Mouse (Mus musculus) brain, embryonic 14.5 days (tissue): Measurements from ENCODE around the gene Haus3. TPM values are rescaled to one million over a fixed set of nuclear protein-coding genes. Genes with fewer than 3 reads are reported as not detected.

Experiments used
- DNase-seq: peaks from one replicate; pipeline ENCODE4 v3.0.0-alpha.2; 2011; ENCODE audit warnings: low read depth
- CTCF ChIP-seq: fragments of 200-500 bp; IDR thresholded peaks from 2 replicates; pipeline ENCODE4 v1.5.1; 2012; ENCODE audit warnings: inconsistent platforms, mild to moderate bottlenecking, moderate library complexity, borderline replicate concordance; ENCODE audit not compliant: insufficient read depth, insufficient read length; ENCODE audit errors: extremely low read depth
- POLR2A ChIP-seq: fragments of 200-500 bp; IDR thresholded peaks from 2 replicates; pipeline ENCODE4 v1.6.1; 2012; ENCODE audit warnings: mild to moderate bottlenecking, inconsistent platforms, borderline replicate concordance; ENCODE audit not compliant: poor library complexity, insufficient read depth, insufficient read length, severe bottlenecking; ENCODE audit errors: extremely low read depth
- polyA plus RNA-seq: library from polyadenylated mRNA; depleted of rRNA; stranded (reverse); fragments of >200 nt; gene quantifications from 2 replicates; pipeline ENCODE4 v1.2.3, GENCODE M21; 2012

Haus3 gene
- polyA plus RNA-seq, 1 experiment, result 7.5 TPM

- peak; percentile 71 for DNase-seq
- TF ChIP-seq CTCF (no peak), POLR2A (no peak)
Measured at GRCm38 (mm10) chr5:34197243-34197642, 27.9 kb upstream of the Haus3 start.

DNA sequence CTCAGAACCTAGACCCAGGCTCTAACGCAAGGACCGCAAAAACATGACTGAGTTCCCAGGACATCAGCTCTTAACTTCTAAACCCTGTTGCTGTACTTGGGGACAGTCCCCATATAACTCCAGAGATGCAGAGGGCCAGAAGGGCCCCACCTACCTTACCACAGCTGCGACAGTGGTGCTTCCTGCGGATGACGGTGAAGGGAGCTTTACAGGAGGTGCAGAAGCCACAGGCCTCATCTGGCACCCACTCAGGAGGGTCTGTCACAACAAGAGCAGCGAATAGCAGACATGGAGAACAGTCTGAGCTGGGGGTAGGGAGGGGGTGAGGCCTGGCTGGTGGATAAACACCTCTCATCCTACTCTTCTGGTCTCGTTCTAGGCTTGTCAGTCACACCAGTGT is 27.1 kb upstream of the Haus3 start:
- no peak for DNase-seq
- TF ChIP-seq CTCF, result no peak
- no peak for TF ChIP-seq POLR2A

- DNase-seq, result no peak
- no peak for TF ChIP-seq POLR2A
Measured at GRCm38 (mm10) chr5:34195786-34196185, 26.5 kb upstream of the Haus3 start.

DNA sequence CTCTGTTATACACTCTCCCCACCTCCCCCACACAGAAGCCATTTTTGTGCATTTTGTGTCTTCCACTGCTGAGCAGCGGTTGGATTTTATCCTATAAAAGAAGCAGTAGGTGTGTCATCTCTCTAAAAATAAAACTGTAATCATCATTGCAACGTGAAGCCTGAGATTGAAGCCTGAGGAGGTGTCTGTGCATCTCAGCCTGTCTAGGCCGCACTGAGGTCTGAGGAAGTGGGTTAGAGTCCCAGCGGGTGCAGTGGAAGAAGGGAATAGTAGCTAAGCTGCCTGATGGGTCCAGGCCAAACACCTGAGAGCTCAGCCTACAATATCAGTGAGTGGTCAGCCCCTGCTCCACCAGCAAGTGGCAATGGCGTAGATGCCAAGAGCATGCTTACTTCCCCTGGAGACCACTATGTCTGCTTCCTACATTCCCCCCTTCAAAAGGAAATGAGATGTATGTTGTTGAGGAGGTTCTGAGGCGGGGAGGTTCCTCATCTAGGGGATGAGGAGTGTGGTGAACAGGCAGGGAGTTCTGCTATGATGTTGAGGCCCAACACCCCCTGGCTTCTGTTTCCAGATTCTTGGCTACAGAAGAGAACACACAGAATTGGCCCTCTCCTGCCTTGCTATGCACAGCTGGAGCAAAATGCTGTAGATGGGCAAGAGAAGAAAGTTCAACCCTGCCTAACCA is 25.8 kb upstream of the Haus3 start:
- TF ChIP-seq CTCF (no peak), POLR2A (no peak)
- DNase-seq, result no peak

DNA sequence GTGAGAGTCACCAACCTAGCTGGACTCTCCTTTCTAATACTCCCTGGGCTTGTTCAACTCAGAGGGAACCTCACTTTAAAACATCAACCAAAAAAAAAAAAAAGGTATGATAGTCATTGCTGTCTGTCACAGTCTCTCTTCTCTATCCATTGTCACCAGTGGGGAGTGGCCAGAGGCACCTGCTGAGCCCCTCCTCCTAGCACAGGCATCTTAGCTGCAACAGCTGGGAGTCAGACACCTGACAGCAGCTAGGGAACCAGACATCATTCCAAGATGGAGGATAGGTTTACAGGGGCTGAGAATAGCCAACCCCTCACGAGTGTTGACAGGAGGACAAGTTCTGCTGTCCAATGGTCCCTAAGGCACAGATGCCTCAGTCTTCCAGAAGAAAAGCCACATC is 25.1 kb upstream of the Haus3 start:
- no peak for DNase-seq
- TF ChIP-seq POLR2A (no peak), CTCF (no peak)

DNA sequence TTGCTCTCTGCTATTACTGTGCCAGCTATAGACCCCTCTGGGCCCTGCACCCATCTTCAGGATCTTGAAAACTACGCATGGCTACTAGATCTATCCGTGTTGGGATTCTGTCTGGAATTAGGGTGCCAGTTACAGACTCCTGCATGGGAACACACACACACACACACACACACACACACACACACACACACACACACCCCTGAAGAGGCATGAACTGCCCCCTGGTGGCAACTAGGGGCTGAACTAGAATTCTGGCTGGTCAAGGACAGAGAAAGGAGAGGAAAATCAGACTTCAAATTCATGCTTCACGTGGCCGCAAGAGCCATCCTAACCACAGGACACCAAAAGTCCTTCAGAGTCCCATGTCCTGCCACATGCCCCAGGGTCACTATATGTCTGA is 22.5 kb upstream of the Haus3 start:
- DNase-seq, result no peak
- TF ChIP-seq CTCF (peak; percentile 47; the same call in 1 of the 2 replicates), POLR2A (no peak)

DNA sequence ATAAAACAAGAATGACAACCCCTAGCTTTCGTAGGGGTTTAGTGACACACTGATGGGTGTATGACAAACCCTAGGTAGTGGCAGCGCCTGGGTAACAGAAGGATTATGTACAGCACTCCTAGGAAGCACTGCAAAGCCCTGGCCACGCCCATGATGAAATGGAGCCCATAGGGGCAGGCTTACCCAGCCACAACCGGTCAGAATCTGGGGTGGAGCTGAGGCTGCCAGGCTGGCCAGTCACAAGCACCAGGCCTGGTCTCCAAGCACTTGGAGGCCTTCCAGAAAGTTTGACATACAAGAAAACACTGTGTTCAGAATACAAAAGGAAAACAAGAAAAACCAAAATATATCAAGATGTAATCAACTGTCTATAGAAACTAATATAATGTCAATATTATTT is 21.7 kb upstream of the Haus3 start:
- TF ChIP-seq CTCF, result no peak
- TF ChIP-seq POLR2A, result no peak
- DNase-seq, result no peak

- no peak for DNase-seq
- TF ChIP-seq POLR2A (no peak), CTCF (no peak)
Measured at GRCm38 (mm10) chr5:34189521-34189920, 20.2 kb upstream of the Haus3 start.

DNA sequence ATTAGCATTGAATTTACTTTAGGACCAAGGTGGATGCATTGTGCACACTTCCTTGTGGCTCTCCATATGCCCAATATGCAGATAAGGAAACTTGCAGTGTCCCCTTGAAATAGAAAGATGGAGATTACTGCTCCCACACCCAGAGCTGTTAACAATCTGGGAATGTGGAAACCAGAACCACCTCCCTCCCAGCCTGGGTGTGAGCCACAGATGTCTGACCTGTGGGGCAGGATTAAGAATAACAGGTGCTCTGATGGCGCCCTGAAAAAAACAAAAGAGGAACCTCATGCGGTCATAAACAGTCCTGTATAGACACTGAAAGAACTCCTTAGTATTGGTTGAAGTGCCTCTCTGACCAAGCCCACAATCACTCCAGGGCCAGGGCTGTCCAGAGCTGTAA is 19.5 kb upstream of the Haus3 start:
- TF ChIP-seq POLR2A (no peak), CTCF (no peak)
- no peak for DNase-seq

GRCm38 (mm10) chr5:34187601-34188316 is 18.4 kb upstream of the Haus3 start, which contains the start of gene Mxd4:
Mxd4 (minus strand) TSS chr5:34187720.
- peak; percentile 100 for DNase-seq
- peak; percentile 79 for TF ChIP-seq POLR2A
- TF ChIP-seq CTCF, result no peak

DNA sequence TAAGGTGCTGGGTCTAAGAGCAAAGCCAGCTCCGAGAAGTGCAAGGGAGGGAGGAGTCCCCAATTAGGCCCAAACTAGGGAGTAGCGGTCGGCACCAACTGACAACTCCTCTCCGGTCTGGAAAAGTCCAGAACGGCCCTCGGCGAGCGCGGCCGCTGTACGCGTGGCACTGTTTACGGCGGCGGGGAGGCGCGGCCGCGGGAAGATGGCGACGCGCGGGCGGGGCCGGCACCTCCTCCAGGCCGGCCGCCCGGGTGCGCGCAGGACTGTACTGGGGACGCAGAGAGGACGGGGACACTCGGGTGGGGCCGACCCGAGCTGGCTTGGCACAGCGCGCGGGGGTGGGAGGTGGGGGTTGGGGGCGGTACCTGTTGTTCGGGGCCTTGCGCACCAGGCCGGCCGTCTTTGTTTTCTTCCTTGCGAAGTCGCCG is 17.6 kb upstream of the Haus3 start:
- TF ChIP-seq POLR2A (no peak), CTCF (no peak)
- DNase-seq, result no peak

DNA sequence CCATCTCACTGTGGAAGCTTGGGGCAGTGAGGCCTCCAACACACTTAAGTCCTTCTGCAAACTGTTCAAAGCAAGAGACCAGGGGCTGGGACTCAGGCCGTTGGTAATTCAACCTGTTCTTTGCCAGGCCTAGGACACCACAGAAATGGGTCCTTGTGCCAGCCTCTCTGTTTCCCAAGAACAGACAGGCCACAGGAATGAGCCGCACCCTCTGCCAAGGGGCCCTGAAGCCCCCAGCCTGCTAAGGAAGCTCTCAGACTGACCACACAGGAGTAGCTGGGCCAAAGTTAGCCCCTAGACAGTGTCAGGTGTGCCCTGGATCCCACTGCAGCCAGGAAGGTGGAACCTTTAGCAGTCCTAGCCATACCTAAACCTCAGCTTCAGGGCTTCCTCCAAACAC is 17.1 kb upstream of the Haus3 start:
- no peak for DNase-seq
- TF ChIP-seq POLR2A, result no peak
- TF ChIP-seq CTCF, result no peak

DNA sequence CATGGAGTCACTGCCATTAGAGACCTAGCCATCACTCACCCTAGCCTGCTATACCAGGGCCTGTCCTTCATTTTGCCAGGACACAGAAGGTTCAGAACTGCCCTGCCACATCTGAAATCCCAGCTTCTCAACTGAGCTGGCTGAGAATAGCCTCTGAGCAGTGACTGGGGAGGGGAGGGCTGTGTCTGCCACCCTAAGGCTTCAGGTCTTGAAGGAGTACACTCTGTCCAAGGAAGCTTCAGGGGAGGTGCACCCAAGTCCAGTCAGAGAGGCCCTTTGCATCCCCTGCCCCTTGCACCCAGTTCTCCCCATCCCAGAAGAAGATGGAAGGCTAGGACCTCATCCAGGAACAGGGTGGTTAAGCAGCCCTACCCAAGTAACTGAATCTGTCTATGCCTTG is 16.5 kb upstream of the Haus3 start:
- TF ChIP-seq CTCF, result no peak
- TF ChIP-seq POLR2A, result no peak
- no peak for DNase-seq

GRCm38 (mm10) chr5:34185051-34185580 is 15.8 kb upstream of the Haus3 start:
- DNase-seq, result no peak
- TF ChIP-seq POLR2A (no peak), CTCF (no peak)
